Mouse (Mus musculus) limb, embryonic 14.5 days (tissue): ENCODE measurements at regions not wholly inside any gene's neighbourhood (a gene's known extent, or its start where the extent isn't known, plus 50 kb on each side); places are given as distances from the start of the nearest gene placed in this dataset.

Experiments used
- ATAC-seq: fragments of 200-750 bp; cut with Nextera tagmentation; 2 replicates; pipeline ENCODE4 v1.8.0; 2017; ENCODE audit warnings: low read depth, moderate number of reproducible peaks, moderate TSS enrichment; ENCODE audit not compliant: low FRiP score
- DNase-seq: peaks from one replicate; pipeline ENCODE4 v3.0.0-alpha.2; 2015; ENCODE audit warnings: low spot score
- H3K27ac ChIP-seq: fragments of 300-500 bp; sonication (generic); replicated peaks from 2 replicates; pipeline ENCODE4 v1.5.1; 2014; ENCODE audit warnings: low read depth, mild to moderate bottlenecking, low read length, moderate library complexity, mixed read lengths
- H3K27me3 ChIP-seq: fragments of 300-500 bp; sonication (generic); 2 replicates; pipeline ENCODE4 v1.6.1; 2014; ENCODE audit warnings: low read length, mixed read lengths; ENCODE audit not compliant: control insufficient read depth, insufficient read depth
- H3K36me3 ChIP-seq: fragments of 300-500 bp; sonication (generic); 2 replicates; pipeline ENCODE4 v1.6.1; 2014; ENCODE audit warnings: mild to moderate bottlenecking, low read length, moderate library complexity, mixed read lengths; ENCODE audit not compliant: control insufficient read depth, insufficient read depth
- H3K4me1 ChIP-seq: fragments of 300-500 bp; sonication (generic); 2 replicates; pipeline ENCODE4 v1.6.1; 2014; ENCODE audit warnings: antibody characterized with exemption, low read length, mixed read lengths; ENCODE audit not compliant: control insufficient read depth, insufficient read depth
- H3K4me2 ChIP-seq: fragments of 300-500 bp; sonication (generic); replicated peaks from 2 replicates; pipeline ENCODE4 v1.6.1; 2014; ENCODE audit warnings: low read depth, mild to moderate bottlenecking, low read length, moderate library complexity; ENCODE audit not compliant: severe bottlenecking
- H3K4me3 ChIP-seq: fragments of 300-500 bp; sonication (generic); replicated peaks from 2 replicates; pipeline ENCODE4 v1.5.1; 2014; ENCODE audit warnings: low read length
- H3K9ac ChIP-seq: fragments of 300-500 bp; sonication (generic); 2 replicates; pipeline ENCODE4 v1.6.1; 2014; ENCODE audit warnings: mild to moderate bottlenecking, low read depth, low read length, moderate library complexity; ENCODE audit not compliant: severe bottlenecking
- H3K9me3 ChIP-seq: fragments of 300-500 bp; sonication (generic); 2 replicates; pipeline ENCODE4 v1.6.1; 2016; ENCODE audit warnings: low read length; ENCODE audit not compliant: control insufficient read depth
- POLR2A ChIP-seq: fragments of 200-500 bp; IDR thresholded peaks from 2 replicates; pipeline ENCODE4 v1.8.0; 2012; ENCODE audit warnings: inconsistent platforms, mild to moderate bottlenecking, moderate library complexity, borderline replicate concordance; ENCODE audit not compliant: insufficient read depth, insufficient read length; ENCODE audit errors: extremely low read depth
- WGBS: fragments of 180-500 bp; shearing (Covaris S2); extraction: QIAGEN DNeasy Blood & Tissue Kit; methylation state at CpG from one replicate; pipeline ENCODE4 v1.1.7; 2014; 5-methylcytosine and 5-hydroxymethylcytosine counted together

- TF ChIP-seq POLR2A, result no peak
- ATAC-seq, result no peak
These were observed 252.7 kb upstream of the Tram1l1 start for GRCm38 (mm10) chr3:124067971-124068370.

GRCm38 (mm10) chr3:124069182-124069581 lies 251.5 kb upstream of the Tram1l1 start:
- Histone ChIP-seq H3K9ac (no peak overlapping the region), H3K27me3 (no peaks in the 10 kb centered on the region), H3K4me2 (no peak overlapping the region), H3K27ac (no peak overlapping the region), H3K4me1 (no peaks in the 10 kb centered on the region), H3K36me3 (no peaks in the 10 kb centered on the region), H3K4me3 (no peak overlapping the region), H3K9me3 (no peaks in the 10 kb centered on the region)
- DNase-seq (no peak), ATAC-seq (no peak)
- 70% methylated on average over 1 of the region's 1 CpGs for WGBS
- TF ChIP-seq POLR2A, result no peak

More at GRCm38 (mm10) chr3:124067971-124068370, 252.7 kb upstream of the Tram1l1 start:
- Histone ChIP-seq H3K9ac (no peak overlapping the region), H3K27me3 (no peaks in the 10 kb centered on the region), H3K4me2 (no peak overlapping the region), H3K27ac (no peak overlapping the region), H3K4me1 (no peaks in the 10 kb centered on the region), H3K36me3 (no peaks in the 10 kb centered on the region), H3K9me3 (no peaks in the 10 kb centered on the region), H3K4me3 (no peak overlapping the region)
- no peak for DNase-seq
- 77% methylated on average over 1 of the region's 1 CpGs for WGBS

GRCm38 (mm10) chr3:124075974-124076606 lies 244.6 kb upstream of the Tram1l1 start:
- no peaks in the 10 kb centered on the region for H3K9me3 ChIP-seq
- H3K27me3 ChIP-seq, result no peaks in the 10 kb centered on the region
- DNase-seq, result no peak
- no peaks in the 10 kb centered on the region for H3K36me3 ChIP-seq
- H3K4me1 ChIP-seq, result no peaks in the 10 kb centered on the region
- H3K9ac ChIP-seq, result no peak overlapping the region
- no peak for TF ChIP-seq POLR2A
- no peak for ATAC-seq
- no peak overlapping the region for H3K4me3 ChIP-seq
- WGBS, result 60% methylated on average over 6 of the region's 6 CpGs
- H3K27ac ChIP-seq, result no peak overlapping the region
- no peak overlapping the region for H3K4me2 ChIP-seq

GRCm38 (mm10) chr3:124092404-124093121 lies 228.1 kb upstream of the Tram1l1 start:
- TF ChIP-seq POLR2A, result no peak
- Histone ChIP-seq H3K4me3 (no peak overlapping the region), H3K9me3 (no peaks in the 10 kb centered on the region), H3K27ac (no peak overlapping the region), H3K4me1 (no peaks in the 10 kb centered on the region), H3K9ac (no peak overlapping the region), H3K36me3 (no peaks in the 10 kb centered on the region), H3K27me3 (no peaks in the 10 kb centered on the region), H3K4me2 (no peak overlapping the region)
- WGBS, result 52% methylated on average over 9 of the region's 9 CpGs
- ATAC-seq, result no peak; the same call in 1 of the 2 replicates
- DNase-seq, result no peak

GRCm38 (mm10) chr3:124113995-124114394 lies 206.7 kb upstream of the Tram1l1 start:
- Histone ChIP-seq H3K4me2 (no peak overlapping the region), H3K27ac (no peak overlapping the region), H3K4me1 (no peaks in the 10 kb centered on the region), H3K9ac (no peak overlapping the region), H3K9me3 (no peaks in the 10 kb centered on the region), H3K27me3 (no peaks in the 10 kb centered on the region), H3K4me3 (no peak overlapping the region), H3K36me3 (no peaks in the 10 kb centered on the region)
- no peak for TF ChIP-seq POLR2A
- DNase-seq (no peak), ATAC-seq (no peak)
- 82% methylated on average over 1 of the region's 1 CpGs for WGBS

GRCm38 (mm10) chr3:124156255-124156654 lies 164.4 kb upstream of the Tram1l1 start:
- ATAC-seq, result no peak
- Histone ChIP-seq H3K9ac (no peak overlapping the region), H3K27ac (no peak overlapping the region), H3K4me2 (no peak overlapping the region), H3K4me1 (no peaks in the 10 kb centered on the region), H3K9me3 (no peaks in the 10 kb centered on the region), H3K4me3 (no peak overlapping the region), H3K27me3 (no peaks in the 10 kb centered on the region), H3K36me3 (no peaks in the 10 kb centered on the region)
- DNase-seq, result no peak
- 85% methylated on average over 2 of the region's 2 CpGs for WGBS
- TF ChIP-seq POLR2A, result no peak
